Mouse (Mus musculus): Measurements from ENCODE around the gene Smc1a.

- TF ChIP-seq CTCF (IDR thresholded peaks at IDR 0.05; ENCODE audit: control insufficient read depth, insufficient read depth, insufficient replicate concordance, low read depth, low read length) (no peak), POLR2A (IDR thresholded peaks at IDR 0.05; ENCODE audit: control insufficient read depth, low read depth, low read length) (no peak)
Observed at GRCm38 (mm10) chrX:152019294-152019693, 3.1 kb downstream of the Smc1a start.
